Mouse (Mus musculus) spleen, adult 2 months (tissue): ENCODE measurements around the gene Ccdc91.

Experiments used
- CTCF ChIP-seq: fragments of 200-500 bp; IDR thresholded peaks from 2 replicates; pipeline ENCODE4 v1.5.1; 2011; ENCODE audit warnings: mild to moderate bottlenecking, inconsistent platforms; ENCODE audit not compliant: insufficient read depth, insufficient read length, insufficient replicate concordance; ENCODE audit errors: extremely low read depth
- POLR2A ChIP-seq: fragments of 200-500 bp; IDR thresholded peaks from 2 replicates; pipeline ENCODE4 v1.6.1; 2011; ENCODE audit warnings: low read depth, low read length, inconsistent platforms

GRCm38 (mm10) chr6:147664339-147664738 lies 188.7 kb downstream of the Ccdc91 start:
- TF ChIP-seq CTCF (no peak), POLR2A (no peak)
